Mouse (Mus musculus) lung, postnatal 4 days (tissue): ENCODE measurements around the gene Acp2.
A peak's percentile ranks its signal among the peaks of the same experiment; 100 is the strongest.

Experiments
- DNase-seq, 2 experiments: peaks; one replicate each; pipeline ENCODE4 v3.0.0; 2021

Gene Acp2

GRCm38 (mm10) chr2:91202222-91202971 is at the start of gene Acp2, which contains the start of gene Nr1h3:
Gene Acp2, plus strand, starts transcription at chr2:91202885.
Gene Nr1h3, minus strand, starts transcription at chr2:91202834.
- peak; percentile 96 to 97 for DNase-seq

GRCm38 (mm10) chr2:91152885-91153377 is 49.8 kb upstream of the Acp2 start:
- DNase-seq = no peak

GRCm38 (mm10) chr2:91154091-91154490 is 48.6 kb upstream of the Acp2 start:
- DNase-seq = no peak

GRCm38 (mm10) chr2:91157002-91157752 is 45.5 kb upstream of the Acp2 start:
- DNase-seq = no peak

- DNase-seq = no peak
Measured at GRCm38 (mm10) chr2:91160591-91160990, 42.1 kb upstream of the Acp2 start.

- DNase-seq = no peak
Measured at GRCm38 (mm10) chr2:91162952-91163351, 39.7 kb upstream of the Acp2 start.

- DNase-seq = no peak
Measured at GRCm38 (mm10) chr2:91163532-91163931, 39.2 kb upstream of the Acp2 start.

GRCm38 (mm10) chr2:91164991-91165390 is 37.7 kb upstream of the Acp2 start:
- no peak for DNase-seq

GRCm38 (mm10) chr2:91167629-91168028 is 35.1 kb upstream of the Acp2 start:
- no peak for DNase-seq

- DNase-seq = peak; percentile 24 to 61
Measured at GRCm38 (mm10) chr2:91169587-91170322, 32.9 kb upstream of the Acp2 start.

- DNase-seq = no peak
Measured at GRCm38 (mm10) chr2:91175490-91175889, 27.2 kb upstream of the Acp2 start.

GRCm38 (mm10) chr2:91176234-91176633 is 26.5 kb upstream of the Acp2 start:
- DNase-seq = no peak

GRCm38 (mm10) chr2:91179825-91180224 is 22.9 kb upstream of the Acp2 start:
- DNase-seq = no peak

GRCm38 (mm10) chr2:91180706-91181105 is 22.0 kb upstream of the Acp2 start:
- DNase-seq = no peak

GRCm38 (mm10) chr2:91182016-91182404 is 20.7 kb upstream of the Acp2 start:
- DNase-seq = no peak

- peak; percentile 82 to 88 for DNase-seq
Measured at GRCm38 (mm10) chr2:91182405-91183147, 20.1 kb upstream of the Acp2 start.

- peak; percentile 95 to 97 for DNase-seq
Measured at GRCm38 (mm10) chr2:91183148-91183513, 19.6 kb upstream of the Acp2 start.

- peak; percentile 78 to 79 for DNase-seq
Measured at GRCm38 (mm10) chr2:91183711-91184405, 18.8 kb upstream of the Acp2 start, which contains the start of gene Madd. Gene Madd, minus strand, starts transcription at chr2:91183837.

- no peak for DNase-seq
Measured at GRCm38 (mm10) chr2:91186208-91186607, 16.5 kb upstream of the Acp2 start.

GRCm38 (mm10) chr2:91187431-91187830 is 15.3 kb upstream of the Acp2 start:
- no peak for DNase-seq

GRCm38 (mm10) chr2:91190501-91190900 is 12.2 kb upstream of the Acp2 start:
- DNase-seq = no peak
